Mouse (Mus musculus) heart, adult 2 months (tissue): ENCODE measurements around the gene Mrgpre.

Experiments
- CTCF ChIP-seq: fragments of 200-600 bp; IDR thresholded peaks from 2 replicates; pipeline ENCODE4 v1.8.1; 2022; ENCODE audit warnings: antibody characterized with exemption, mild to moderate bottlenecking, moderate library complexity
- EP300 ChIP-seq: fragments of 200-500 bp; IDR thresholded peaks from 2 replicates; pipeline ENCODE4 v1.6.1; 2011; ENCODE audit warnings: low read depth, low read length, control low read depth; ENCODE audit not compliant: insufficient read depth
- POLR2A ChIP-seq: fragments of 200-500 bp; IDR thresholded peaks from 2 replicates; pipeline ENCODE4 v1.6.1; 2011; ENCODE audit warnings: mild to moderate bottlenecking, low read depth, low read length, control low read depth; ENCODE audit not compliant: insufficient read depth

- TF ChIP-seq CTCF (no peak), POLR2A (no peak), EP300 (no peak)
Measured at GRCm38 (mm10) chr7:143833581-143834190, 49.4 kb upstream of the Mrgpre start.
